Mouse (Mus musculus): Measurements from ENCODE around the gene Stat6.

- peak; percentile 76 for TF ChIP-seq CTCF (IDR thresholded peaks at IDR 0.05; ENCODE audit: low read depth, low read length)
- TF ChIP-seq POLR2A (IDR thresholded peaks at IDR 0.05; ENCODE audit: extremely low read depth, insufficient read depth, low read length) = no peak
These were observed 20.8 kb upstream of the Stat6 start for GRCm38 (mm10) chr10:127622057-127622392.
